Mouse (Mus musculus) inflammation-experienced regulatory T-cells (primary cell): ENCODE results near the gene Chchd6. TPM values are rescaled to one million over a fixed set of nuclear protein-coding genes. Genes with fewer than 3 reads are reported as not detected.

Experiments used
- polyA plus RNA-seq, 2 experiments: library from polyadenylated mRNA; unstranded; fragments of 100-300 nt; shearing (Covaris generic); gene quantifications; one replicate each; pipeline ENCODE4 v1.2.1; 2017

The Chchd6 gene
- polyA plus RNA-seq: 1 to 10 TPM; 2.7 to 4.7 TPM

GRCm38 (mm10) chr6:89595018-89595776 lies at the start of gene Chchd6:
Gene Chchd6, minus strand, starts transcription at chr6:89595652.

GRCm38 (mm10) chr6:89643798-89644270 lies 48.4 kb upstream of the Chchd6 start, which contains the start of gene Txnrd3:
Gene Txnrd3, plus strand, starts transcription at chr6:89643988.

GRCm38 (mm10) chr6:89362281-89363106 lies 233.0 kb downstream of the Chchd6 start, which contains the start of gene Plxna1:
Gene Plxna1, minus strand, starts transcription at chr6:89362620.

Other genes with a start within 250 kb of the Chchd6 start
- 1 to 10 TPM; 3.9 to 4.6 TPM for gene Plxna1, start 233.0 kb downstream of the Chchd6 start, polyA plus RNA-seq
- 1 to 10 TPM; 4.1 to 5.8 TPM for gene Txnrd3, start 48.3 kb upstream of the Chchd6 start, polyA plus RNA-seq
- gene Vmn1r40, start 111.9 kb upstream of the Chchd6 start, polyA plus RNA-seq: not detected
- gene Vmn1r41, start 145.1 kb upstream of the Chchd6 start, polyA plus RNA-seq: not detected